Mouse (Mus musculus): ENCODE data around the gene Creb3l2. TPM values are rescaled to one million over a fixed set of nuclear protein-coding genes. Genes with fewer than 3 reads are reported as not detected.

The Creb3l2 gene
- polyA plus RNA-seq, 1 experiment, result 1.4 TPM

DNA sequence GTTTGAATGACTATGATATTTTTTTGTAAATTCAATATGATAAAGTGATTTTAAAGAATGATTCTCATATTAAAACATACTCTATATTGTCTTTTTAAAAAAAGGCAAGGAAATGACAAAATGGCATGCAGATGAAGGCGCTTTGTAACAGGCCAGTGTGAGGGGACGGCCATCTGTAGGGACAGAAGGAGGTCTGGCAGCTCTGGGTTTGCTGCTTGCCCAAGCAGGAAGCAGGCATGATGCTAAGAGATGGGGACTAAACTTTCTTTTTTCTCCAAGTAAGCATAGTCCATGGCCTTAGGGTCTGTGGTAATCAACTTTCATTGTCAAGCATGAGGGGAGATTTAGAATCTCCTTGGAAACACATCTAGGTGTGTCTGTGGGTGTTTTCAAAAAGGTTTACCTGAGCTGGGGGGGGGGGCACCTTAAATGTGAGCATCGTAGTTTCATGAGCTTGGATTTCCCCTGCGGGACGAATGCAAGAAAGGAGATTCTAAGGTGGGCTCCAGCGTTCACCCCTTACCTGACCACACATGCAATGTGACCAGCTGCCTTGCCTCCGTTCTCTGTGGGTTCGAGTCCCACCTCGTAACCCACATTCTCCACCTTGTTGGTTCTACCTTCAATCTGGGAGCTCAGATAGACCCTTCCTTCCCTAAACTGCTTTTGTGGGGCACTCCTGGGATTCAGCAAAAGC, 115.9 kb downstream of the Creb3l2 start:
- TF ChIP-seq FLI1 (IDR thresholded peaks at IDR 0.05; ENCODE audit: low read length) (no peak), GATA1 (IDR thresholded peaks at IDR 0.05; ENCODE audit: borderline replicate concordance, low read length) (no peak)
- Histone ChIP-seq H3K36me3 (replicated peaks; ENCODE audit: low read length) (peaks cover 5% of the 10 kb centered on the region), H3K9me3 (no peaks in the 10 kb centered on the region)

DNA sequence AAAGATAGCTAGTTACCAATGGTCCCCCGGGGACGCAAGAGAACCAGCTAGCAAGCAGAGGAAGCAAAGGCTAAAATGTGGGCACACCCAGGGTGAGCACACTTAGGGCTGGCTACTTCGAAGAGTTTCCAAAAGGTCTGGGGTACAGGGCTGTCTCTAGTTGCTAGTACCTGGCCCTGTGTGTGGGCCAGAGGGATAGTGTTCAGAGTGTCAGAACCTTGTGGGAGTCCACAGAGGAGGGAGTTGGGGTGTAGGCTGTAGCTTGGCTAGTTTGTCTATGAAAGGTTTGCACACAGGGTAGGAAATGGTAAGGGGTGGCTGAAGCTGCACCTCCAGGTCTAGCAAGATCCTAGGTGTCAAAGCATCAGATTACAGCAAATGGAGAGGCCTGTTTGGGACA, 116.9 kb downstream of the Creb3l2 start:
- TF ChIP-seq FLI1 (IDR thresholded peaks at IDR 0.05; ENCODE audit: low read length) (no peak), GATA1 (IDR thresholded peaks at IDR 0.05; ENCODE audit: borderline replicate concordance, low read length) (no peak)
- no peaks in the 10 kb centered on the region for H3K4me1 ChIP-seq

More for the DNA sequence above, 115.9 kb downstream of the Creb3l2 start:
- peaks cover 6% of the 10 kb centered on the region for H3K27me3 ChIP-seq (replicated peaks)
- H3K4me1 ChIP-seq, result peaks cover 2% of the 10 kb centered on the region; the same call in 1 of the 2 replicates
- no peak overlapping the region for H3K4me3 ChIP-seq (replicated peaks)

DNA sequence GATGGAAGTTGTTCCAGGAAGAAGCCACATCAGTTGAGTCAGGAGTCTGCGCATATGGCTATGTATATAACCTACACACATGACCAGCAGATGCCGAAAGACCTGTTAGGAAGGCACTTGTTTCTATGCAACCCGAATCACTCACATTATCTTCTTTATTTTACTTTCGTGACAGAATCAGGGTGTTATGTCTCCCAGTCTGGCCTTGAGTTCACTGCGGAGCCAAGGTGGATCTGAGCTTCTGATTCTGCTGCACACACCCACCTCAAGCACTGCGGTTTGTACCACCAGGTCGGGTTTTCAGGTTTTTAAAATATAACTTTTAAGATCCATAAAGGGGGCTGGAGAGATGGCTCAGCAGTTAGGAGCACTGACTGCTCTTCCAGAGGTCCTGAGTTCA, 119.3 kb downstream of the Creb3l2 start:
- H3K27me3 ChIP-seq (replicated peaks), result peaks cover 6% of the 10 kb centered on the region
- no peak for TF ChIP-seq GATA1 (IDR thresholded peaks at IDR 0.05; ENCODE audit: borderline replicate concordance, low read length)
- H3K4me3 ChIP-seq (replicated peaks), result no peak overlapping the region
- H3K36me3 ChIP-seq (replicated peaks; ENCODE audit: low read length), result no peaks in the 10 kb centered on the region
- no peaks in the 10 kb centered on the region for H3K9me3 ChIP-seq
- H3K4me1 ChIP-seq, result no peaks in the 10 kb centered on the region

More for the DNA sequence above, 116.9 kb downstream of the Creb3l2 start:
- Histone ChIP-seq H3K36me3 (replicated peaks; ENCODE audit: low read length) (no peaks in the 10 kb centered on the region), H3K9me3 (no peaks in the 10 kb centered on the region), H3K4me3 (replicated peaks) (no peak overlapping the region), H3K27me3 (replicated peaks) (peaks cover 6% of the 10 kb centered on the region)

DNA sequence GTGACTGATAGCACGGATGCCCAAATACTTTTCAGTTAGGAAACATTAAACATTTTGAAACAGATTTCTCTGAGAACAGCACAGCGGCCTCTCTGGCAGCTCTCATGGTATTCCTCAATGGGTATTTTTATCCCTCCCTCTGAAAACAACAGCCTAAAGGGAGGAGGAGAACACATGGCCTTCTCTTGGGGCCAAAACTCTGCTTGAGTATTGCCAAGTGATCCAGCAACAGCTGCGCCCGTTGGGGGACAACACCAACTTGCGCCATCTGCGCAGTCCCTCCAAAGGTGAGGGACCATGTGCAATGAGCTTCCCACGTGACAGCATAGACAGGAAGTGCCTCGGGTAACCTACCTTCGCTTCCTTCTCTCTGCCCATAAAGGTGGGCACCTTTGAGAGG, 119.9 kb downstream of the Creb3l2 start:
- Histone ChIP-seq H3K4me3 (replicated peaks) (no peak overlapping the region), H3K9me3 (no peaks in the 10 kb centered on the region), H3K36me3 (replicated peaks; ENCODE audit: low read length) (no peaks in the 10 kb centered on the region), H3K27me3 (replicated peaks) (peaks cover 6% of the 10 kb centered on the region), H3K4me1 (no peaks in the 10 kb centered on the region)
- TF ChIP-seq GATA1 (IDR thresholded peaks at IDR 0.05; ENCODE audit: borderline replicate concordance, low read length), result no peak
- TF ChIP-seq FLI1 (IDR thresholded peaks at IDR 0.05; ENCODE audit: low read length), result no peak

DNA sequence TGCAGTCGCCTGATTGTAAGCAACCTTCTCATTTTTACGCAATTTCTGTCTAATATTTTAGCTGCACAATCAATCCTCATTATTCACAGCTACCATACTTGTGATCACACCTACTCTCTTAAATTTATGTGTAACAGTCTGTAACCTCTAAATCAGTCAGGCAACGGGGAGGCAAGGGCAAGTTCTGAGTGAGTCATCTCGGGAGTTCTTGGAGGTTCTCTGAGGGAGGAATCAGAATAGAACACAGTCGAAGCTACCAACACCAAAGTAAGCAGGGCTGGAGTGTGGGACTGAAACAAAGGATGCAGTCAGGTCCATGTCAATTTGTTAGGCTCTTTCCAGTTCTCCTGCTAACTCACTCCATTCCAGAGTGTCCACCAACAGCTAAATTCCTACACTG, 124.0 kb downstream of the Creb3l2 start:
- Histone ChIP-seq H3K27me3 (replicated peaks) (peaks cover 2% of the 10 kb centered on the region), H3K4me1 (no peaks in the 10 kb centered on the region), H3K9me3 (no peaks in the 10 kb centered on the region), H3K4me3 (replicated peaks) (no peak overlapping the region), H3K36me3 (replicated peaks; ENCODE audit: low read length) (no peaks in the 10 kb centered on the region)
- TF ChIP-seq GATA1 (IDR thresholded peaks at IDR 0.05; ENCODE audit: borderline replicate concordance, low read length) (no peak), FLI1 (IDR thresholded peaks at IDR 0.05; ENCODE audit: low read length) (no peak)

DNA sequence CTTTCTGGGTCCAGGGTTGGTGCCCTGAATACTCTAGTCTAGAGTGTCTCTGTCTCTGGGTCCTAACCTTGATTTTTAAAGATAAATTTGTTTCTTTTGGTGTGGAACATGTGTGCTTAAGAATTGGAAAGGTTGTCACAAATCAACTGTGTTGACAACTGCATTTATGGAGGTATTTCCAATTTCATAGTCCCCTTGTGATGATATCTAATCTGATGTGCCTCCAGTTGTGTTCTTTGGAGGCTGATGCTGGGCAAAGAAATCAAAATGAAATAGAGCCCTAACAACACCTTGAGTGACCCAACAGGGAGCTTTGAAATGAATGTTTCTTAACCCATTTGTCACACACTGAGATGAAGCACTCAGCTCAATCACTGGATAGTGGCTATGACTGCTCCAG, 126.5 kb downstream of the Creb3l2 start:
- no peak for TF ChIP-seq FLI1 (IDR thresholded peaks at IDR 0.05; ENCODE audit: low read length)
- TF ChIP-seq GATA1 (IDR thresholded peaks at IDR 0.05; ENCODE audit: borderline replicate concordance, low read length), result no peak
- H3K4me3 ChIP-seq (replicated peaks), result no peak overlapping the region
- peaks cover 2% of the 10 kb centered on the region for H3K27me3 ChIP-seq (replicated peaks)
- H3K4me1 ChIP-seq, result no peaks in the 10 kb centered on the region
- H3K36me3 ChIP-seq (replicated peaks; ENCODE audit: low read length), result no peaks in the 10 kb centered on the region
- H3K9me3 ChIP-seq, result no peaks in the 10 kb centered on the region; the same call in 1 of the 2 replicates

DNA sequence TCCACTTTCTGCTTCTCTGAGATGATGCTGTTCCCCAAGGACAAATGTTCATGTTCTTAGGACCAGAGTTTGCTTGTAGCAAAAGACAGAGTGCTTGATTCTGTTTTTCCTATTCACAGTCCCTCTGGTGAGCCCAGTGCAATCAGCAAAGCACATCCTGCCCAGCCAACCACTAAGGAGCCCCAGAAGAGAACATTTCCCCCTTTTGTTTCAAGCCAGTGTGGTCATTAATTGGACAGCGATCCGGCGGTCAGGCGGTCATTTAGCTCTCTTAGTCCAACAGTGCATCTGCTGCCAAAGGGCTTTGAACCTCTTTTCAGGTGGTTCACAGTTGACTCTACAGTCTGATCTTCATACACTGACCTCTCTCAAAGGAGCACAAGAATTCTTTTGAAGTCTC, 131.3 kb downstream of the Creb3l2 start:
- no peak for TF ChIP-seq FLI1 (IDR thresholded peaks at IDR 0.05; ENCODE audit: low read length)
- no peak for TF ChIP-seq GATA1 (IDR thresholded peaks at IDR 0.05; ENCODE audit: borderline replicate concordance, low read length)
- H3K4me3 ChIP-seq (replicated peaks), result no peak overlapping the region
- H3K9me3 ChIP-seq, result peaks cover 5% of the 10 kb centered on the region
- no peaks in the 10 kb centered on the region for H3K36me3 ChIP-seq (replicated peaks; ENCODE audit: low read length)
- peaks cover 5% of the 10 kb centered on the region for H3K27me3 ChIP-seq (replicated peaks)
- no peaks in the 10 kb centered on the region for H3K4me1 ChIP-seq

DNA sequence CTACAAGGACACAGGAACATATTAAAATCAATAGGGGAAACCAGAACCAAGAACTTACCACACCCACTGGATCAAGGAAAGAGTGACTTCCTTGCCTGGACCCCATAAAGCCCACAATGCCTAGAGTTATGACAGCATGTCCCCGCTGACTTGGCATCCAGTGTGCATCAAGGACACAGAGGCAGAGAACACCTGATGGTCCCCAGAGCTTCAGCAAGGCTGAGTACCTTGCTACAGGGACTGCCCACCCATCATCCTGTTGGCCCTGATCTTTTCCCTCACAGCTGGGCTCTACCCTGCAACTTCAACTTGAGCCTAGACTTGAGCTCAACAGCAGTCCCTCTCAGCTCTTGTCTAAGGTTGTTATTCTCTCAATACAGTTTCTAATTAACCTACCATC, 135.3 kb downstream of the Creb3l2 start:
- no peak overlapping the region for H3K4me3 ChIP-seq (replicated peaks)
- TF ChIP-seq FLI1 (IDR thresholded peaks at IDR 0.05; ENCODE audit: low read length) (no peak), GATA1 (IDR thresholded peaks at IDR 0.05; ENCODE audit: borderline replicate concordance, low read length) (no peak)
- no peaks in the 10 kb centered on the region for H3K4me1 ChIP-seq

DNA sequence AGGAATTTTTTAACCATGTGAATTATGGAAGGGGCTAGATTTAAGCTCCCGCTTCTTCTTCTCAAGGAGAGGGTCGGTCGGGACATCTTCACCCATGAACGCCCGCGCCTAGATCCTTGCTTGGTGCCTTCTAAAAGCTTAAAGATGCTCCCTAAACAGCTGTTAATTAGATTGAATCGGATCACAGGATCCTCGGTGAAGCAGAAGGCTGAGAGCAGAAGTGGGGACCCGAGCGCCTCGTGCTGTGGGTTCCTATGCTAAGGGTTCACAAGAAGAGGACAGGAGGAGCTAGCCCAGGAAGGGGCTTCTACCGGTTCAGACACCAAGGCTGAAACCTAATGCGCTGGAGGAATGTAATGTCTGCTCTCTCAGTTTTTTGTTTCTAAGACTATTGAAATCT, 141.5 kb downstream of the Creb3l2 start:
- no peak for TF ChIP-seq GATA1 (IDR thresholded peaks at IDR 0.05; ENCODE audit: borderline replicate concordance, low read length)
- no peak for TF ChIP-seq FLI1 (IDR thresholded peaks at IDR 0.05; ENCODE audit: low read length)
- no peak overlapping the region for H3K4me3 ChIP-seq (replicated peaks)

More for the DNA sequence above, 135.3 kb downstream of the Creb3l2 start:
- peaks cover 8% of the 10 kb centered on the region for H3K9me3 ChIP-seq
- H3K27me3 ChIP-seq (replicated peaks), result peaks cover 17% of the 10 kb centered on the region
- no peaks in the 10 kb centered on the region for H3K36me3 ChIP-seq (replicated peaks; ENCODE audit: low read length)

DNA sequence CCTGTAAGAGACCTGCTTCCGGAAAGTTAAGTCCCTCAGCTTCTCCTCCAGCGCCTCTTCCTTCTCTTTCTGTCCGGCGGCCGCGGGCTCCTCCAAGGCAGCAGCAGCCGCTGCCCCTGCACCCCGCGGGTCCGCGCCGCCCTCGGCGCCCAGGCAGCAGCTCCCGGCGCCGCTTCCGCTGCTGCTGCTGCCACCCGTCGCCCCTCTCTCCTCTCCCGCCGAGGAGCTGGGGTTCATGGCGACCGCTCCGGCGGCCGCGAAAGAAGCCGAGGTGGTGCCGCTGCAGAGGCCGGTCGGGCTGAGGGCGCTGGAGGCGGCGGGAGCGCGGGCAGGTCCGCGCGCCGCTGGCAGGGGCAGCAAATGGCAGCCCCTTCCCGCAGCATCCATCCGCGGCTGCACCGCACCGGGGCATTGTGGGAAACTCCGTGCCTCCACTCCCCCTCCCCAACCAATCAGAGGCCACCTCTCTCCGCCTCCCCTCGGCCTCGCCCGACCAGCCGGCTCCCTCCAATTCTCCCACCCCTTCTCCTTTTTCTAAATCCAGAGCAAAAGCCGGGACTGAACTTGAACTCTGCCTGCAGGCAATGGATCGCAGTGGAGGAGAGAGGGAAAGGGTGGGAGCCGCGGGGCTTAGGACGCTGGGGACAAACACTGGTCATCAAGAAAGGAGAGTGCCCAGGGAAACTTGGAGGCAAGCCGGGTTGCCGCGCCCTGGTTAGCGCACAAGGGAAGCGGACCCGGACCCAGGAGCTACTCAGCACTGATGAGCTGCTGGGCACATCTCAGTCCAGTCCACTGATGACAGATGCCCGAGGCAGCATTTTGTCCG, 142.2 kb downstream of the Creb3l2 start, which contains the start of gene Dgki:
TSS of gene Dgki (minus strand) at position 623 of the 829 bp plus-strand sequence.
- peaks cover 22% of the 10 kb centered on the region for H3K4me1 ChIP-seq
- no peak for TF ChIP-seq GATA1 (IDR thresholded peaks at IDR 0.05; ENCODE audit: borderline replicate concordance, low read length)
- TF ChIP-seq FLI1 (IDR thresholded peaks at IDR 0.05; ENCODE audit: low read length), result no peak
- no peaks in the 10 kb centered on the region for H3K36me3 ChIP-seq (replicated peaks; ENCODE audit: low read length)
- peaks cover 5% of the 10 kb centered on the region for H3K9me3 ChIP-seq
- H3K27me3 ChIP-seq (replicated peaks), result peaks cover 63% of the 10 kb centered on the region
- peak within 1 kb of the TSS; percentile 88 for H3K4me3 ChIP-seq (replicated peaks)

More for the DNA sequence above, 141.5 kb downstream of the Creb3l2 start:
- Histone ChIP-seq H3K4me1 (peaks cover 22% of the 10 kb centered on the region), H3K9me3 (peaks cover 6% of the 10 kb centered on the region), H3K36me3 (replicated peaks; ENCODE audit: low read length) (no peaks in the 10 kb centered on the region), H3K27me3 (replicated peaks) (peaks cover 63% of the 10 kb centered on the region)
